Mouse (Mus musculus) liver, embryonic 11.5 days (tissue): ENCODE results near the gene Sipa1l3. TPM values are rescaled to one million over a fixed set of nuclear protein-coding genes. Genes with fewer than 3 reads are reported as not detected.

Source experiments
- ATAC-seq: fragments of 200-750 bp; cut with Nextera tagmentation; replicated peaks from 2 replicates; pipeline ENCODE4 v1.8.0; 2017; ENCODE audit warnings: moderate number of reproducible peaks, mild to moderate bottlenecking, moderate TSS enrichment, moderate library complexity; ENCODE audit not compliant: low FRiP score
- DNase-seq: peaks from one replicate; pipeline ENCODE4 v3.0.0-alpha.2; 2017; ENCODE audit warnings: low spot score
- H3K27ac ChIP-seq: fragments of 300-500 bp; sonication (generic); 2 replicates; pipeline ENCODE4 v1.5.1; 2014; ENCODE audit warnings: mild to moderate bottlenecking, low read depth, low read length, control low read depth
- H3K27me3 ChIP-seq: fragments of 300-500 bp; sonication (generic); replicated peaks from 2 replicates; pipeline ENCODE4 v1.6.1; 2014; ENCODE audit warnings: low read length, mixed read lengths; ENCODE audit not compliant: control insufficient read depth, insufficient read depth
- H3K36me3 ChIP-seq: fragments of 300-500 bp; sonication (generic); 2 replicates; pipeline ENCODE4 v1.6.1; 2014; ENCODE audit warnings: mild to moderate bottlenecking, low read length, moderate library complexity, mixed read lengths; ENCODE audit not compliant: control insufficient read depth, insufficient read depth
- H3K4me1 ChIP-seq: fragments of 300-500 bp; sonication (generic); replicated peaks from 2 replicates; pipeline ENCODE4 v1.6.1; 2014; ENCODE audit warnings: low read length, mixed read lengths; ENCODE audit not compliant: control insufficient read depth, insufficient read depth
- H3K4me2 ChIP-seq: fragments of 300-500 bp; sonication (generic); 2 replicates; pipeline ENCODE4 v1.6.1; 2014; ENCODE audit warnings: mild to moderate bottlenecking, control low read depth, moderate library complexity
- H3K4me3 ChIP-seq: fragments of 300-500 bp; sonication (generic); 2 replicates; pipeline ENCODE4 v1.5.1; 2014; ENCODE audit warnings: low read depth, low read length, control low read depth
- H3K9ac ChIP-seq: fragments of 300-500 bp; sonication (generic); 2 replicates; pipeline ENCODE4 v1.6.1; 2014; ENCODE audit warnings: low read depth, low read length, control low read depth
- H3K9me3 ChIP-seq: fragments of 300-500 bp; sonication (generic); 2 replicates; pipeline ENCODE4 v1.6.1; 2016; ENCODE audit warnings: low read length, inconsistent platforms, mixed read lengths; ENCODE audit not compliant: control insufficient read depth
- WGBS: fragments of 180-500 bp; shearing (Covaris S2); extraction: QIAGEN DNeasy Blood & Tissue Kit; methylation state at CpG from one replicate; pipeline ENCODE4 v1.1.7; 2014; 5-methylcytosine and 5-hydroxymethylcytosine counted together
- polyA plus RNA-seq: library from polyadenylated mRNA; unstranded; fragments of >200 nt; fragmentation: Nextera tagmentation; extraction: Ambion mirVana; gene quantifications from 2 replicates; pipeline ENCODE4 v1.2.1, GENCODE M21; 2014

The Sipa1l3 gene
- polyA plus RNA-seq, 1 experiment from 2014 or later: 10.1 TPM

- H3K36me3 ChIP-seq: no peaks in the 10 kb centered on the region
- peaks cover 13% of the 10 kb centered on the region for H3K4me1 ChIP-seq
- H3K4me2 ChIP-seq: no peak overlapping the region
- WGBS: 78% methylated on average over 6 of the region's 6 CpGs
- H3K27me3 ChIP-seq: no peaks in the 10 kb centered on the region
- no peak overlapping the region for H3K4me3 ChIP-seq
- DNase-seq (no peak), ATAC-seq (no peak)
- no peak overlapping the region for H3K27ac ChIP-seq
- no peaks in the 10 kb centered on the region for H3K9me3 ChIP-seq
- no peak overlapping the region for H3K9ac ChIP-seq
These were observed 66.1 kb downstream of the Sipa1l3 start for GRCm38 (mm10) chr7:29452381-29452780.

GRCm38 (mm10) chr7:29450175-29450574 is 68.3 kb downstream of the Sipa1l3 start:
- Histone ChIP-seq H3K9ac (no peak overlapping the region), H3K36me3 (no peaks in the 10 kb centered on the region), H3K4me1 (peaks cover 13% of the 10 kb centered on the region), H3K27ac (no peak overlapping the region), H3K27me3 (no peaks in the 10 kb centered on the region), H3K9me3 (no peaks in the 10 kb centered on the region), H3K4me2 (no peak overlapping the region), H3K4me3 (no peak overlapping the region)
- WGBS: 86% methylated on average over 5 of the region's 5 CpGs
- DNase-seq (no peak), ATAC-seq (no peak)

- DNase-seq (no peak), ATAC-seq (no peak)
- Histone ChIP-seq H3K36me3 (no peaks in the 10 kb centered on the region), H3K27me3 (no peaks in the 10 kb centered on the region), H3K9me3 (no peaks in the 10 kb centered on the region), H3K4me1 (peaks cover 9% of the 10 kb centered on the region), H3K27ac (no peak overlapping the region), H3K9ac (no peak overlapping the region), H3K4me2 (no peak overlapping the region), H3K4me3 (no peak overlapping the region)
- WGBS: 91% methylated on average over 6 of the region's 6 CpGs
These were observed 69.6 kb downstream of the Sipa1l3 start for GRCm38 (mm10) chr7:29448830-29449229.

GRCm38 (mm10) chr7:29447147-29447829 is 71.2 kb downstream of the Sipa1l3 start:
- H3K4me3 ChIP-seq: no peak overlapping the region
- no peak overlapping the region for H3K27ac ChIP-seq
- no peak overlapping the region for H3K9ac ChIP-seq
- no peak for DNase-seq
- H3K27me3 ChIP-seq: no peaks in the 10 kb centered on the region
- H3K36me3 ChIP-seq: no peaks in the 10 kb centered on the region
- 83% methylated on average over 11 of the region's 11 CpGs for WGBS
- no peak overlapping the region for H3K4me2 ChIP-seq
- no peaks in the 10 kb centered on the region for H3K4me1 ChIP-seq
- no peak for ATAC-seq
- no peaks in the 10 kb centered on the region for H3K9me3 ChIP-seq

GRCm38 (mm10) chr7:29446156-29446555 is 72.3 kb downstream of the Sipa1l3 start:
- Histone ChIP-seq H3K4me1 (no peaks in the 10 kb centered on the region), H3K36me3 (no peaks in the 10 kb centered on the region), H3K9me3 (no peaks in the 10 kb centered on the region), H3K27me3 (no peaks in the 10 kb centered on the region), H3K4me3 (no peak overlapping the region), H3K27ac (no peak overlapping the region), H3K9ac (no peak overlapping the region), H3K4me2 (no peak overlapping the region)
- DNase-seq (no peak), ATAC-seq (no peak)
- 81% methylated on average over 4 of the region's 4 CpGs for WGBS

- no peak for DNase-seq
- no peaks in the 10 kb centered on the region for H3K27me3 ChIP-seq
These were observed 73.9 kb downstream of the Sipa1l3 start for GRCm38 (mm10) chr7:29444527-29444926.

GRCm38 (mm10) chr7:29444070-29444469 is 74.4 kb downstream of the Sipa1l3 start:
- DNase-seq (no peak), ATAC-seq (no peak)
- no peak overlapping the region for H3K9ac ChIP-seq
- no peaks in the 10 kb centered on the region for H3K36me3 ChIP-seq
- H3K4me3 ChIP-seq: no peak overlapping the region
- no peak overlapping the region for H3K27ac ChIP-seq
- WGBS: 66% methylated on average over 2 of the region's 2 CpGs
- H3K9me3 ChIP-seq: no peaks in the 10 kb centered on the region
- no peak overlapping the region for H3K4me2 ChIP-seq
- H3K4me1 ChIP-seq: no peaks in the 10 kb centered on the region
- no peaks in the 10 kb centered on the region for H3K27me3 ChIP-seq

More at GRCm38 (mm10) chr7:29444527-29444926, 73.9 kb downstream of the Sipa1l3 start:
- Histone ChIP-seq H3K4me1 (no peaks in the 10 kb centered on the region), H3K36me3 (no peaks in the 10 kb centered on the region), H3K4me3 (no peak overlapping the region), H3K4me2 (no peak overlapping the region), H3K27ac (no peak overlapping the region), H3K9ac (no peak overlapping the region), H3K9me3 (no peaks in the 10 kb centered on the region)
- WGBS: 68% methylated on average over 5 of the region's 5 CpGs
- no peak for ATAC-seq

GRCm38 (mm10) chr7:29441793-29442192 is 76.6 kb downstream of the Sipa1l3 start:
- 47% methylated on average over 9 of the region's 9 CpGs for WGBS
- Histone ChIP-seq H3K4me3 (no peak overlapping the region), H3K27me3 (no peaks in the 10 kb centered on the region), H3K9me3 (no peaks in the 10 kb centered on the region), H3K27ac (no peak overlapping the region), H3K9ac (no peak overlapping the region), H3K36me3 (no peaks in the 10 kb centered on the region), H3K4me1 (no peaks in the 10 kb centered on the region), H3K4me2 (no peak overlapping the region)
- ATAC-seq (no peak), DNase-seq (no peak)

- no peaks in the 10 kb centered on the region for H3K4me1 ChIP-seq
- no peaks in the 10 kb centered on the region for H3K36me3 ChIP-seq
- ATAC-seq (no peak), DNase-seq (no peak)
- no peak overlapping the region for H3K27ac ChIP-seq
- no peaks in the 10 kb centered on the region for H3K9me3 ChIP-seq
- H3K9ac ChIP-seq: no peak overlapping the region
- H3K27me3 ChIP-seq: no peaks in the 10 kb centered on the region
- 47% methylated on average over 9 of the region's 9 CpGs for WGBS
- H3K4me3 ChIP-seq: no peak overlapping the region
- H3K4me2 ChIP-seq: no peak overlapping the region
These were observed 77.3 kb downstream of the Sipa1l3 start for GRCm38 (mm10) chr7:29441151-29441550.
